ENCODE assay signal across 13 mouse cellular contexts in the genomic region with DNA sequence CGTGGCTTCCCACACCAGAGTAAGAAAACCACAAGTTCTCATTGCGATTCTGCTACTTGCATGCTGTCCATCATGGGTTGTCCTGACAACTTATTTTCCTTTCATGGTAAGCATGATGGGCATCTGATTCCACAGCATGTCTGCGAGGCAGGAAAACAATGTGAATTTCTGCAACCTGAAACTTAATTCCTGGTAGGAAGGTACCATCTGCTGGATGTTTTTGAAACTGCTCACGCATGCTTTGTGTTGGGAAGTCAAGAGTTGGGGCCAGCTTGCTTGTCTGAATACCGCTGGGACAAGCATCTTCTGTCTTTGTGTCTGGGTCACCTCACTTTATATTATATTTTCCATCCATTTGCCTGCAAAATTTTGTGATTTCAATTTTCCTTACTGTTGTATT.
DNase-seq lines count a peak whose midpoint lies in the region; ATAC-seq and TF ChIP-seq lines count a peak whose summit lies in the region.
"Had no signal": no experiment of that assay in that cellular context is flagged by ENCODE, and none has a peak within 500 bp of the region (broad histone marks: within the 10 kb centered on the region; RNA-seq: fewer than 3 reads in every experiment).

No protein-coding gene starts in this region.

- no peak for DNase-seq in forebrain, embryonic 11.5 days (ENCODE audit: low spot score)
- no peak for DNase-seq in lung, postnatal 0 days (ENCODE audit: low spot score)
- no peak for DNase-seq in lung, postnatal 14 days
- peak; percentile 82 for DNase-seq in forebrain, postnatal 0 days
- DNase-seq in right cerebral cortex, postnatal 10 days (ENCODE audit: low spot score in 2 of 2), result peak; percentile 64 to 67
- no peak for DNase-seq in gastrocnemius, adult 2 months
- DNase-seq in adrenal gland, adult (ENCODE audit: inconsistent age in 2 of 2, low spot score in 1 of 2), result no peak
- DNase-seq: cerebellum, adult 2 months; kidney, adult 18-20 months; thymus, adult 18-20 months had no signal

- no peaks in the 10 kb centered on the region for H3K27me3 ChIP-seq in forebrain, embryonic 15.5 days
- H3K27me3 ChIP-seq in forebrain, embryonic 11.5 days (ENCODE audit: control insufficient read depth, insufficient read depth, low read length), result no peaks in the 10 kb centered on the region
- no peaks in the 10 kb centered on the region for H3K27me3 ChIP-seq in lung, postnatal 0 days (replicated peaks; ENCODE audit: insufficient read depth, low read length)
- H3K27me3 ChIP-seq in forebrain, postnatal 0 days (ENCODE audit: insufficient read depth, low read length), result no peaks in the 10 kb centered on the region
- H3K27me3 ChIP-seq: limb, embryonic 12.5 days had no signal

- 62% methylated on average over 5 of the region's 5 CpGs for WGBS in forebrain, embryonic 15.5 days
- WGBS in forebrain, embryonic 11.5 days, result 75% methylated on average over 5 of the region's 5 CpGs
- 74% methylated on average over 5 of the region's 5 CpGs for WGBS in lung, postnatal 0 days
- 56% methylated on average over 5 of the region's 5 CpGs for WGBS in forebrain, postnatal 0 days

- H3K9ac ChIP-seq in forebrain, embryonic 15.5 days (replicated peaks), result no peak overlapping the region
- no peak overlapping the region for H3K9ac ChIP-seq in forebrain, embryonic 11.5 days (ENCODE audit: low read length)
- H3K9ac ChIP-seq in lung, postnatal 0 days (replicated peaks; ENCODE audit: low read depth), result no peak overlapping the region
- H3K9ac ChIP-seq in forebrain, postnatal 0 days, result no peak overlapping the region
- H3K9ac ChIP-seq: limb, embryonic 12.5 days had no signal

- intact Hi-C loops in gastrocnemius, adult 2 months (cut with DNase I), result loop anchor here (5.0 kb wide), 1 partner anchor 199 kb away; no protein-coding TSS in a partner anchor

- no peaks in the 10 kb centered on the region for H3K4me1 ChIP-seq in forebrain, embryonic 15.5 days
- H3K4me1 ChIP-seq in forebrain, embryonic 11.5 days (replicated peaks; ENCODE audit: control insufficient read depth, insufficient read depth, low read length), result no peaks in the 10 kb centered on the region
- H3K4me1 ChIP-seq in lung, postnatal 0 days (ENCODE audit: insufficient read depth, low read depth, low read length), result no peaks in the 10 kb centered on the region
- no peaks in the 10 kb centered on the region for H3K4me1 ChIP-seq in forebrain, postnatal 0 days (ENCODE audit: insufficient read depth)
- H3K4me1 ChIP-seq: heart, embryonic 10.5 days; limb, embryonic 12.5 days had no signal

- H3K9me3 ChIP-seq in forebrain, embryonic 15.5 days, result no peaks in the 10 kb centered on the region
- no peaks in the 10 kb centered on the region for H3K9me3 ChIP-seq in forebrain, embryonic 11.5 days (ENCODE audit: control insufficient read depth, low read length)
- H3K9me3 ChIP-seq in lung, postnatal 0 days (ENCODE audit: low read length), result no peaks in the 10 kb centered on the region
- no peaks in the 10 kb centered on the region for H3K9me3 ChIP-seq in forebrain, postnatal 0 days (ENCODE audit: low read length)
- H3K9me3 ChIP-seq: heart, embryonic 10.5 days; limb, embryonic 12.5 days had no signal

- 0 out of 2 replicates have a peak, but pooled peaks have one; percentile 49 for ATAC-seq in forebrain, embryonic 15.5 days (replicated peaks)
- no peak for ATAC-seq in forebrain, embryonic 11.5 days (replicated peaks; ENCODE audit: low FRiP score)
- ATAC-seq in lung, postnatal 0 days, result no peak
- ATAC-seq in forebrain, postnatal 0 days, result peak; percentile 83

- no peak for TF ChIP-seq EP300 in lung, postnatal 0 days (IDR thresholded peaks at IDR 0.05)

- H3K36me3 ChIP-seq in forebrain, embryonic 15.5 days, result no peaks in the 10 kb centered on the region
- no peaks in the 10 kb centered on the region for H3K36me3 ChIP-seq in forebrain, embryonic 11.5 days (ENCODE audit: control insufficient read depth, insufficient read depth, low read length)
- no peaks in the 10 kb centered on the region for H3K36me3 ChIP-seq in lung, postnatal 0 days (ENCODE audit: insufficient read depth, low read length)
- H3K36me3 ChIP-seq in forebrain, postnatal 0 days (ENCODE audit: insufficient read depth), result no peaks in the 10 kb centered on the region
- H3K36me3 ChIP-seq: heart, embryonic 10.5 days; limb, embryonic 12.5 days had no signal

- no peak overlapping the region for H3K4me3 ChIP-seq in forebrain, embryonic 15.5 days
- no peak overlapping the region for H3K4me3 ChIP-seq in forebrain, embryonic 11.5 days (ENCODE audit: low read depth, low read length)
- H3K4me3 ChIP-seq in lung, postnatal 0 days (ENCODE audit: low read depth, low read length), result no peak overlapping the region
- no peak overlapping the region for H3K4me3 ChIP-seq in forebrain, postnatal 0 days (ENCODE audit: low read depth, low read length)
- H3K4me3 ChIP-seq in gastrocnemius, adult 2 months, result no peak overlapping the region
- H3K4me3 ChIP-seq: heart, embryonic 10.5 days; limb, embryonic 12.5 days had no signal

- H3K4me2 ChIP-seq in forebrain, embryonic 15.5 days (replicated peaks), result no peak overlapping the region
- no peak overlapping the region for H3K4me2 ChIP-seq in forebrain, embryonic 11.5 days (ENCODE audit: low read depth, low read length, severe bottlenecking)
- H3K4me2 ChIP-seq in lung, postnatal 0 days (replicated peaks; ENCODE audit: low read depth, low read length), result no peak overlapping the region
- H3K4me2 ChIP-seq in forebrain, postnatal 0 days (ENCODE audit: low read depth), result no peak overlapping the region
- H3K4me2 ChIP-seq: limb, embryonic 12.5 days had no signal

- no peak overlapping the region for H3K27ac ChIP-seq in forebrain, embryonic 15.5 days (replicated peaks)
- no peak overlapping the region for H3K27ac ChIP-seq in forebrain, embryonic 11.5 days (ENCODE audit: low read depth, low read length)
- H3K27ac ChIP-seq in lung, postnatal 0 days (ENCODE audit: low read length), result no peak overlapping the region
- no peak overlapping the region for H3K27ac ChIP-seq in forebrain, postnatal 0 days (ENCODE audit: low read depth, low read length)
- no peak overlapping the region for H3K27ac ChIP-seq in gastrocnemius, adult 2 months
- H3K27ac ChIP-seq: heart, embryonic 10.5 days; limb, embryonic 12.5 days had no signal

- peak; percentile 41 for TF ChIP-seq CTCF in lung, postnatal 0 days (IDR thresholded peaks at IDR 0.05)
- peak; percentile 82 for TF ChIP-seq CTCF in forebrain, postnatal 0 days (IDR thresholded peaks at IDR 0.05; ENCODE audit: low read depth)
- TF ChIP-seq CTCF in gastrocnemius, adult 2 months (IDR thresholded peaks at IDR 0.05), result no peak

Comparison
In these comparisons a context has a peak if more than half of its experiments do, and no peak if none do; other contexts are left out.
1. ATAC-seq: peak in forebrain, embryonic 15.5 days (single experiment) and forebrain, postnatal 0 days (single experiment); none in forebrain, embryonic 11.5 days (single experiment) and lung, postnatal 0 days (single experiment).
2. DNase-seq: peak in forebrain, postnatal 0 days (single experiment) and right cerebral cortex, postnatal 10 days (2 of 2); none in forebrain, embryonic 11.5 days (single experiment), lung, postnatal 0 days (single experiment), lung, postnatal 14 days (single experiment), gastrocnemius, adult 2 months (single experiment) and adrenal gland, adult (0 of 2).